Mouse (Mus musculus) hindbrain, embryonic 15.5 days (tissue): ENCODE measurements around the gene Sik3. TPM values are rescaled to one million over a fixed set of nuclear protein-coding genes. Genes with fewer than 3 reads are reported as not detected.
A peak's percentile ranks its signal among the peaks of the same experiment; 100 is the strongest.
"Not testable (repeated sequence)": the region's sequence is repeated elsewhere in the genome, so short reads cannot be mapped to it uniquely, and the experiment has no call there.

Experiments
- ATAC-seq: fragments of 200-750 bp; cut with Nextera tagmentation; 2 replicates; pipeline ENCODE4 v1.8.0; 2017; ENCODE audit warnings: low read depth, moderate number of reproducible peaks, moderate TSS enrichment; ENCODE audit not compliant: low FRiP score
- H3K27ac ChIP-seq: fragments of 300-500 bp; sonication (generic); replicated peaks from 2 replicates; pipeline ENCODE4 v1.5.1; 2015; ENCODE audit warnings: mild to moderate bottlenecking, inconsistent platforms
- H3K27me3 ChIP-seq: fragments of 300-500 bp; sonication (generic); 2 replicates; pipeline ENCODE4 v1.6.1; 2015; ENCODE audit warnings: control low read depth, inconsistent platforms
- H3K36me3 ChIP-seq: fragments of 300-500 bp; sonication (generic); 2 replicates; pipeline ENCODE4 v1.6.1; 2015; ENCODE audit warnings: control low read depth, inconsistent platforms
- H3K4me1 ChIP-seq: fragments of 300-500 bp; sonication (generic); replicated peaks from 2 replicates; pipeline ENCODE4 v1.6.1; 2015; ENCODE audit warnings: control low read depth, inconsistent platforms
- H3K4me2 ChIP-seq: fragments of 300-500 bp; sonication (generic); 2 replicates; pipeline ENCODE4 v1.6.1; 2015; ENCODE audit warnings: moderate library complexity, mild to moderate bottlenecking, inconsistent platforms
- H3K4me3 ChIP-seq: fragments of 300-500 bp; sonication (generic); 2 replicates; pipeline ENCODE4 v1.5.1; 2015; ENCODE audit warnings: mild to moderate bottlenecking, inconsistent platforms
- H3K9ac ChIP-seq: fragments of 300-500 bp; sonication (generic); 2 replicates; pipeline ENCODE4 v1.6.1; 2015; ENCODE audit warnings: inconsistent platforms
- H3K9me3 ChIP-seq: fragments of 300-500 bp; sonication (generic); 2 replicates; pipeline ENCODE4 v1.6.1; 2016; ENCODE audit warnings: control low read depth, inconsistent platforms
- WGBS: fragments of 180-500 bp; shearing (Covaris S2); methylation state at CpG from one replicate; pipeline ENCODE4 v1.1.7; 2015; 5-methylcytosine and 5-hydroxymethylcytosine counted together
- polyA plus RNA-seq: library from polyadenylated mRNA; unstranded; fragments of >200 nt; fragmentation: Nextera tagmentation; extraction: Ambion mirVana; gene quantifications from 2 replicates; pipeline ENCODE4 v1.2.1, GENCODE M21; 2015

Sik3 gene
- polyA plus RNA-seq, 1 experiment from 2014 or later, result 12.6 TPM

- Histone ChIP-seq H3K4me3 (no peak overlapping the region), H3K4me1 (peaks cover 20% of the 10 kb centered on the region), H3K36me3 (no peaks in the 10 kb centered on the region), H3K9ac (no peak overlapping the region), H3K27ac (no peak overlapping the region), H3K27me3 (no peaks in the 10 kb centered on the region), H3K9me3 (no peaks in the 10 kb centered on the region), H3K4me2 (no peak overlapping the region)
- WGBS, result 91% methylated on average over 5 of the region's 5 CpGs
- no peak for ATAC-seq
Measured at GRCm38 (mm10) chr9:46149392-46149791, 136.8 kb downstream of the Sik3 start.

DNA sequence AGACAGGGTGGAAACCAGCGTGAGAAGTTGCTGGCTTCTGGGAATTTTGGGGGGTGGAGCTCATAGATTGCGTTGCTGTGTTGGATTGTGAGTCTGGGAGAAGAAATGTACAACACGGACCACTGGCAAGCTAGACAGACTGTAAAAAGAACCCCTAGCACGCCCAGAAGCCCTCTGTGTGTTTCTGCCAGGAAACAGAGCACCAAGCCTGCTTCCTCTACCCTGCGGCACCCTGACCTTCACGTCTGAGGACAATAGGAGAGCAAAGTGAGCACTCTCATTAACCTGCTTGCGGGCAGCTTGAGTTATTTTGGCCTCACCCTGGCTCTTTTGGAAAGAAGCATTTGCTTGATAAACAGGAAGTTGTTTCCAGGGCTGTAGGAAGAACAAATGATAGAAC, 137.5 kb downstream of the Sik3 start:
- 72% methylated on average over 7 of the region's 7 CpGs for WGBS
- Histone ChIP-seq H3K9ac (no peak overlapping the region), H3K4me2 (no peak overlapping the region)

DNA sequence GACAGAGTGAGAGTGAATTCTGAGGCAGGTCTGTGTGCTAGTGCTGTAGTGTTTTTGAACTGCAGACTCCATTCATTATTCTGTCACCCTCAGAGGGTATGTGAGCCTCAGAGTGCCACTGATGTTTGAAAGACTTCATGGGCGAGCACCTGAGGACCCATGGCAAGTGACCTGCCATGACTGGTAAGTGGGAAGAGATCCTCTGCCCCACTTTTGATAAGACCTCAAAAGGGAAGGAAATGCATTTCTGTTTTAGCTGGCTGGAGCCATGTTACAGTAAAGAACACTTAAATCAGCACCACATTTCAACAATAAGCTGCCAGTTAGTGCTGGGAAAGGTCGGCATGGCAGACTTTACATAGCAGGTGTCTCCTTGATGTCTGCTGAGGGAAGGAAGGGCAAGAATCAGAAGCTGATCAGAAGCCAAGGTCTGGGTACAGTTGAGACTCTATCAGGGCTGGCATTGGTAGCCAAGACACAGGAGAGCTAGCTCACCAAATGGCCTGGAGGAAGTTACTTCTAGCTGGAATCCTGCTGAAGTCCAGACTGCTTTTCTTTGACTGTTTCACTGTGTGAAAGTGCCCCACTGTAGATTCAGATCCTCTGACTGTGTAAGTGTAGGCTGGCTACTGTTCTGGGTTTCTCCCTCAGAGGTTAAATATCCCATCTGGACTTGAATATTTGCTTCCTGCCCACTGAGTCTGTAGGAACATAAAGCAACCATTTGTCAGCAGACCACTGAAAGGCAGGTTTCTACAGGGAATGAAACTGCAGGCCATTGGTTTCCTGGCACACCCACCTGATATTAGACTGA, 138.5 kb downstream of the Sik3 start:
- no peak for ATAC-seq
- Histone ChIP-seq H3K27me3 (no peaks in the 10 kb centered on the region), H3K9ac (no peak overlapping the region), H3K36me3 (no peaks in the 10 kb centered on the region), H3K27ac (no peak overlapping the region), H3K4me3 (no peak overlapping the region), H3K9me3 (no peaks in the 10 kb centered on the region), H3K4me2 (no peak overlapping the region), H3K4me1 (peaks cover 20% of the 10 kb centered on the region)
- WGBS, result 73% methylated on average over 2 of the region's 2 CpGs

More for the DNA sequence above, 137.5 kb downstream of the Sik3 start:
- Histone ChIP-seq H3K27me3 (no peaks in the 10 kb centered on the region), H3K9me3 (no peaks in the 10 kb centered on the region), H3K36me3 (no peaks in the 10 kb centered on the region), H3K4me1 (peaks cover 20% of the 10 kb centered on the region), H3K4me3 (no peak overlapping the region), H3K27ac (no peak overlapping the region)
- ATAC-seq, result no peak

- no peak overlapping the region for H3K4me3 ChIP-seq
- H3K27me3 ChIP-seq, result no peaks in the 10 kb centered on the region
- no peak overlapping the region for H3K4me2 ChIP-seq
- H3K9ac ChIP-seq, result no peak overlapping the region
- H3K4me1 ChIP-seq, result peaks cover 23% of the 10 kb centered on the region
- H3K36me3 ChIP-seq, result no peaks in the 10 kb centered on the region
- H3K9me3 ChIP-seq, result no peaks in the 10 kb centered on the region
- ATAC-seq, result no peak
- H3K27ac ChIP-seq, result no peak overlapping the region
- WGBS, result 91% methylated on average over 6 of the region's 6 CpGs
Measured at GRCm38 (mm10) chr9:46151704-46152040, 139.1 kb downstream of the Sik3 start.

DNA sequence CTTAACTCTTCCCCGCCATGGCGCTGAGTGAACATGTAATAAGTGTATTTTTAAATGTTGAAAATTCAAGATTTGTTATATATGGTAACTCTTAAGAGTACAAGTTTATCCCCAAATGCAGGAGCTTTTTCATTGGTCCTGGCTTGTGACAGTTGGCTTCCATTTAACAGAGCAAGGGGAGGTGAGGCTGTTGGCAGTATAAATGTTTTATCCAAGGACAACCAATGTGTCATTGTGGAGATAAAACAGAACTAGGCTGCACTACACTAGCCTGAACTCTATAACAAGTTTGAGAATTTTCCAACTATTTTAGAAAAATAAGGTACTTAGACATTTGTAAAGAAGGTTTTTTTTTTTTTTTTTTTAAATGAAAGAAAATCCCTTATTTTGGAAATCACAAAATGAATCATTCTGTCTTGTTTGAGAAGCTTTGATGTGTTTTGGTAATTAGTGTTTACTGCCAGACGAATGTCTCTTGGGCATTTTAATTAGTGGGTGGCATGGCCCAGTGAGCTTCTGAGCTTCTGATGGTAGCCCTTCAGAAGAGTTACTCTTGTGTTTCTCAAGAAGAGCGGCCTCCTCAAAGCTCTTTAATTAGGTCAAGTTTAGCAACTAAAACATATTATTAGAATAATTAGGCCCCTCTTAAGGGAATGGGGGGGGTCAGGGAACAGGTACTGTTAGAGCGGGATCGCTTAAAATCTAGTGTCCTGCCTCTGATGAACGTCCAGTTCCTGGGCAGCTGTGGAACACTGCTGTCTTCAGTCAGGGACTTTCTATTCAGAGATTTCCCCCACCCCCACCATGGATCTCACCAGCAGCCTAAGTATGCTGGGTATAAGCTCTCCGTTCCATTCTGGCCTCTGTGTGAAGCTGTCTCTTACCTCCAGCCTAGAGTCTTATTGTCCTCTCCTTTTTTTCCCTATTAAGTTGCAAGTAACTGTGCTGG, 139.7 kb downstream of the Sik3 start:
- H3K9ac ChIP-seq, result no peak overlapping the region
- ATAC-seq, result no peak
- 82% methylated on average over 8 of the region's 8 CpGs for WGBS

DNA sequence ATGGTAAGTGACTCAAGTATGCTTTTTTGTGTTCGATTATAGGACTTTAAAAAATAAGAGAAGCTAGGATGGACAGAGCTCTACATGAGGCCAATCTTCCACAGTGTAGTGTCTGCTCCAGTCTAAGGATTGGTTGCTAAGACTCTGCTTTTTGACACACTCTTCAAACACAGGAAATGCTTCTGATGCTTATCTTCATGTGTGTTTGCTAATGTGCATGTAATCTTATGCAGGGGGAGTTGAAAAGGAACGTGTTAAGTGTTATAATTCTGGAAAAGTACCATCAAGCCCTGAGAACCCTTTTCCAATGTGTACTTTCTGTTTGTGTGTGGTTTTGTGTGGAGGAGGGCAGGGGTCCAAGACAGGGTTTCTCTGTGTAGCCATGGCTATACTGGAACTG, 141.8 kb downstream of the Sik3 start:
- Histone ChIP-seq H3K27me3 (no peaks in the 10 kb centered on the region), H3K27ac (no peak overlapping the region), H3K4me3 (no peak overlapping the region), H3K4me1 (peaks cover 30% of the 10 kb centered on the region), H3K36me3 (no peaks in the 10 kb centered on the region), H3K9ac (no peak overlapping the region), H3K9me3 (no peaks in the 10 kb centered on the region), H3K4me2 (no peak overlapping the region)
- WGBS, result 81% methylated on average over 2 of the region's 2 CpGs
- no peak for ATAC-seq

More for the DNA sequence above, 139.7 kb downstream of the Sik3 start:
- no peaks in the 10 kb centered on the region for H3K36me3 ChIP-seq
- no peak overlapping the region for H3K4me2 ChIP-seq
- peaks cover 29% of the 10 kb centered on the region for H3K4me1 ChIP-seq
- H3K27me3 ChIP-seq, result no peaks in the 10 kb centered on the region
- H3K9me3 ChIP-seq, result no peaks in the 10 kb centered on the region
- H3K27ac ChIP-seq, result no peak overlapping the region
- no peak overlapping the region for H3K4me3 ChIP-seq

DNA sequence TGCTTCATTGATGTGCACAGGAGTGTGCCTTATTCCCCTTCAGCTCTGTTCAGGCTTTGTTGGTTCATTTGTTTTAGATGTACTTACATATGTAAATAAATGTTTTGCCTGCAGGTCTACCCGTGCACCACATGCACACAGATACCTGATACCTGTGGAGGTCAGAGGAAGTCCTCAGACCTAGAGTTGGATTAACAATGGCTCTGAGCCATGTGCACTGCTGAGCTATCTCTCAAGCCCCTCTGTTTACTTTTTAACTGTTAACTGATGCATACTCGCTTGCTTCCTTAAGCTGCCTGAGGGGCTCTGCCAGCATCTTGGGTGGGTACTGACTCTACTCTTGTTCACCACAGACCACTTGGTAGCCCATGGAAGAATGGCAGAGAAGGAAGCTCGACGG, 142.4 kb downstream of the Sik3 start:
- H3K27ac ChIP-seq, result no peak overlapping the region
- no peak overlapping the region for H3K4me3 ChIP-seq
- H3K4me1 ChIP-seq, result peaks cover 30% of the 10 kb centered on the region
- no peaks in the 10 kb centered on the region for H3K9me3 ChIP-seq
- no peak overlapping the region for H3K4me2 ChIP-seq
- no peak for ATAC-seq
- no peaks in the 10 kb centered on the region for H3K27me3 ChIP-seq
- H3K36me3 ChIP-seq, result no peaks in the 10 kb centered on the region
- H3K9ac ChIP-seq, result no peak overlapping the region
- WGBS, result 82% methylated on average over 4 of the region's 4 CpGs

GRCm38 (mm10) chr9:46155818-46156217, 143.2 kb downstream of the Sik3 start:
- peaks cover 24% of the 10 kb centered on the region for H3K4me1 ChIP-seq
- not testable (repeated sequence) for H3K27me3 ChIP-seq, H3K27ac ChIP-seq, H3K9me3 ChIP-seq, ATAC-seq, H3K9ac ChIP-seq, H3K4me2 ChIP-seq, H3K4me3 ChIP-seq, H3K36me3 ChIP-seq
- WGBS, result 97% methylated on average over 8 of the region's 8 CpGs

DNA sequence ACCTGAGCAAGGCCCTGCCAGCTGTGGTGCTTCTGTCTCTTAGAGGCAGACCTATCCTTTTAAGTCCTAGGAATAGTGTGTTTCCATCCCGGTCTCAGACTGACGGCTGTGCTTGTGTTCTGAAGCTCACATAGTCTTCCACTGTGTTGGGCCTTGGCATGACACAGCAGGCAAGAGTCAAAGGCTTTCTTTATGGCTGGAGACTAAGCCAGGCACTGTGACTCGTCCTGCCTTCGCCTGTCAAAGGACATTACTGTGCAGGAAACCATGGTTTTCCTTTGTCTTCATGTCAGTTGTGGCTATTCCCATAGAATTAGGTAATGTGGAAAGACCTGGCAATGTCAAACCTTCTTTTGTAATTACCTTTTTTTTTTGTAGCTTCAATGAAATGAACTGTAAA, 144.1 kb downstream of the Sik3 start:
- Histone ChIP-seq H3K27ac (peak overlapping the region; percentile 55), H3K4me1 (peaks cover 17% of the 10 kb centered on the region), H3K4me3 (no peak overlapping the region), H3K9ac (no peak overlapping the region), H3K27me3 (no peaks in the 10 kb centered on the region), H3K4me2 (no peak overlapping the region), H3K9me3 (no peaks in the 10 kb centered on the region), H3K36me3 (no peaks in the 10 kb centered on the region)
- ATAC-seq, result peak; percentile 61; the same call in 1 of the 2 replicates
- 40% methylated on average over 4 of the region's 4 CpGs for WGBS

DNA sequence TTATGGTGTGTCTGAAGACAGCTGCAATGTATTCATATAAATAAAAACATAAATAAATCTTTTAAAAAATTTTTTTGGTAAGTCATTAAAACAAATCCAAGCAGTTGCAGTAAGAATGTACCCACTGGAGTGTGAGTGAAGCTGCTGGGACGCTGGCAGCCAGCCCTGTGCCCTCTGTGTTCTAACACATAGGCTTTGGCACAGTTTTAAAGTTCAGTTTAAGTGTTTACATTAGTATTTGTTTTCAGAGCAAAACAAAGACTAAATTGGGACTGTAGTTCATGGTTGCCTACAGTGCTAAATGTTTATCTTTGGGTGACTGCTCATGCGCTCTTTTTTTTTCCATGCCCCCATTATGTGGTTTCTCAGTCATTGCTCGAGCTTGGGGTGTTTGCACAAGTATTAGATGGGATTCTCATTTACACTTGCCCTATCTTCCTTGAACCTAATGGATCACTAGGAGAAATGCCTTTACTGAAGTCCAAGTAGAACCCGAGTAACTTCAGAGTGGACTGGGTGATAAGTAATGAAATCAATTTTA, 145.7 kb downstream of the Sik3 start:
- WGBS, result 79% methylated on average over 4 of the region's 4 CpGs
- H3K9me3 ChIP-seq, result no peaks in the 10 kb centered on the region
- no peak for ATAC-seq

GRCm38 (mm10) chr9:46163430-46163829, 150.8 kb downstream of the Sik3 start:
- Histone ChIP-seq H3K27me3 (no peaks in the 10 kb centered on the region), H3K4me1 (no peaks in the 10 kb centered on the region), H3K9ac (no peak overlapping the region), H3K4me2 (no peak overlapping the region), H3K27ac (no peak overlapping the region), H3K9me3 (no peaks in the 10 kb centered on the region), H3K4me3 (no peak overlapping the region), H3K36me3 (no peaks in the 10 kb centered on the region)
- 85% methylated on average over 8 of the region's 8 CpGs for WGBS
- no peak for ATAC-seq

More for the DNA sequence above, 145.7 kb downstream of the Sik3 start:
- Histone ChIP-seq H3K9ac (no peak overlapping the region), H3K4me2 (no peak overlapping the region), H3K36me3 (no peaks in the 10 kb centered on the region), H3K27me3 (no peaks in the 10 kb centered on the region), H3K4me1 (peaks cover 10% of the 10 kb centered on the region; the same call in 1 of the 2 replicates), H3K4me3 (no peak overlapping the region), H3K27ac (no peak overlapping the region)

DNA sequence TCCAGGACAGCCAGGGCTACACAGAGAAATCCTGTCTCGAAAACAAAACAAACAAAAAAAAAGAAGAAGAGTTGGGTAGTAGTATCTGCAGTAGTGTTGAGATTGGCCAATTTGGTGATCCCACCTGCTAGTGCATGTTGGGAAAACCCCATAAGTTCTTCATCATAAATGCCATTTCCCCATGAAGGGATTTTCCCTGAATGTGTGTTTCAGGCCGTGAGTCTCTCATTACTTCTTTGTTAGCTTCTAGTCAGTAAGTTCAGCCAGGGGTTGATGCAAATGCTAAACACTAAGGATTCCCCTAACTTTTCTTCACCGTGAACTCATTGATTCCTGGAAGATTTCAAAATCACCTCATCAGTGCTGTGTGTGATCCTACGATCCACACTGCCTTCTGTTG, 156.2 kb downstream of the Sik3 start:
- Histone ChIP-seq H3K27me3 (no peaks in the 10 kb centered on the region), H3K9me3 (no peaks in the 10 kb centered on the region), H3K36me3 (no peaks in the 10 kb centered on the region), H3K27ac (no peak overlapping the region), H3K9ac (no peak overlapping the region), H3K4me2 (no peak overlapping the region), H3K4me1 (no peaks in the 10 kb centered on the region), H3K4me3 (no peak overlapping the region)
- WGBS, result 94% methylated on average over 4 of the region's 4 CpGs
- ATAC-seq, result no peak
